Mouse (Mus musculus): ENCODE measurements at regions not wholly inside any gene's neighbourhood (a gene's known extent, or its start where the extent isn't known, plus 50 kb on each side); places are given as distances from the start of the nearest gene placed in this dataset.

DNA sequence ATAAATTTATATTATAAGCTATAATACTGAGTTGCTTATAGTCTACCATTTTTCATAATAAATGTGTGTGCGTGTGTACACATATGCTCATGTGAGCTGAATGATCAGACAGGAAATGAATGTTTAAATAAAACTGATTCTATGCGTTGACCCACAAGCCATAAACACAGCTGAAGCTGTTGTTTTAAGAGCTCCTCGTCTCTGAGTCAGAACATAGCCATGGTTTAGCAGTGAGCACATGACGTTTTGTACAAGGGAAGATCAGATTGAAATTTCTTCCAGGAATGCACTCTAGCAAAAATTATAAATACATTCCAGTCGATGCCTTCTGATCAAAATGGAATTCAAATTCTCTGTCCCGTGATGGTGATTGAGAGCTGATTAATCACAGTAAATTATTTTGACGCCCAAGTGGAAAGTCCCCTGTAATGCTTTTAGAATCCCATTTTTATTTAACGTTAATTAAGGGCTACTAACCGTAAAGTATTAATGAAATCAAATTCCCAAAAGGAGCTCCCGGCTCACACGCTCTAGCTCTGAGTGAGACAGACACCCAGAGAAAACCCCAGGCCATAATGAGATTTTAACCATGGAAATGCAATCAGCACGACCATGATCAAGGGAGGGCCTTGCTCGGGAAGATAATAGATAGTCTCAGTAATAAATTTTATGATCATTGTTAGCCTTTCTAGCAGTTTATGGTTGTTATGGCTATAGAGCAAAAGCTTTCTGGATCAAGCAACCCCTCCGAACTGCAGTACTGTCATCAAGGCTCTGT, 402.0 kb downstream of the Wdr11 start:
- WGBS = 51% methylated on average over 14 of the region's 14 CpGs

DNA sequence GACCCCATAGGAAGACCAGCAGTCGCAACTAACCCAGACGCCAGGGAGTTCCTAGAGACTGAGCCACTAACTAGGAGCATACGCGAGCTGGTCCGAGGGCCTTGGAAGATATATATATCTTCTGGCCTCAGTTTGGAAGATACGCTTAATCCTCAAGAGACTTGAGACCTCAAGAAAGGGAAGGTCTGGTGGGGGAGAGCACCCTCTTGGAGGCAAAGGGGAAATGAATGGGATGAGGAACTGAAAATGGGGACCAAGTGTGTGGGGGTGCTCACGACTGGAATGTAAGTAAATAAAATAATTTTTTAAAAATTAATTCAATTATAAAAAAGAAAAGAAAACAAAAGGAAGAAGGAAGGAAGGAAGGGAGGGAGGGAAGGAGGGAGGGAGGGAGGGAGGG, 403.9 kb downstream of the Wdr11 start:
- H3K9ac ChIP-seq = no peak overlapping the region
- no peak for TF ChIP-seq CTCF (IDR thresholded peaks at IDR 0.05; ENCODE audit: low read depth)
- no peak overlapping the region for H3K4me2 ChIP-seq
- H3K27ac ChIP-seq (ENCODE audit: low read depth) = no peak overlapping the region
- no peak for DNase-seq
- no peaks in the 10 kb centered on the region for H3K9me3 ChIP-seq (ENCODE audit: low read depth, low read length)
- peaks cover 3% of the 10 kb centered on the region; the same call in 1 of the 2 replicates for H3K4me1 ChIP-seq (ENCODE audit: insufficient read depth)
- ATAC-seq (ENCODE audit: insufficient read depth) = no peak
- WGBS = 90% methylated on average over 7 of the region's 7 CpGs
- H3K4me3 ChIP-seq (ENCODE audit: low read depth, low read length) = no peak overlapping the region
- no peaks in the 10 kb centered on the region for H3K27me3 ChIP-seq (ENCODE audit: insufficient read depth, low read length)
- no peaks in the 10 kb centered on the region for H3K36me3 ChIP-seq (ENCODE audit: insufficient read depth)

More for the DNA sequence above, 402.0 kb downstream of the Wdr11 start:
- Histone ChIP-seq H3K27ac (ENCODE audit: low read depth) (no peak overlapping the region), H3K4me1 (ENCODE audit: insufficient read depth) (no peaks in the 10 kb centered on the region), H3K9me3 (ENCODE audit: low read depth, low read length) (no peaks in the 10 kb centered on the region), H3K27me3 (ENCODE audit: insufficient read depth, low read length) (no peaks in the 10 kb centered on the region), H3K9ac (no peak overlapping the region), H3K4me3 (ENCODE audit: low read depth, low read length) (no peak overlapping the region), H3K36me3 (ENCODE audit: insufficient read depth) (no peaks in the 10 kb centered on the region), H3K4me2 (no peak overlapping the region)
- DNase-seq (peak; percentile 47), ATAC-seq (ENCODE audit: insufficient read depth) (no peak)
- TF ChIP-seq CTCF (IDR thresholded peaks at IDR 0.05; ENCODE audit: low read depth) = no peak

DNA sequence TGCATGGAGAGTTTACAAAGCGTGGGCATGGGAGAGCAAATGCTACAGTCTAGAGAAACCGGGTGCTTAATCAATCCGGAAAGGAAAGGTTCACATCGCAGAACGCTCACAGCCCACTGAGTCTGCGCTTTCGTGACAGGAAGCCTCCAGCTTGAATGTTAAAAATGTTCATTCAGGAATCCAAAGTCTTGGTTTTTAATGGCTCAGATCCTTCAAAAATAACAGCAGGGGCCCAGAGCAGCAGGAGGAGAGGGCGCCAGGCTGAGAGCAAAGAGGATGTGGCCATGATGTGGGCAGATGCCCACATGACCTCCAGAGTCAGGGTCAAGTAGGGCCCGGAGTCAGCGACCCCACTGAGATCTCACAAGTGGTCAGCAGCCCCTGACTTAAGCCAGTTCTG, 409.4 kb downstream of the Wdr11 start:
- Histone ChIP-seq H3K9ac (no peak overlapping the region), H3K4me1 (ENCODE audit: insufficient read depth) (peaks cover 17% of the 10 kb centered on the region), H3K4me3 (ENCODE audit: low read depth, low read length) (no peak overlapping the region), H3K36me3 (ENCODE audit: insufficient read depth) (no peaks in the 10 kb centered on the region), H3K27ac (ENCODE audit: low read depth) (peak overlapping the region; percentile 51; the same call in 1 of the 2 replicates), H3K9me3 (ENCODE audit: low read depth, low read length) (no peaks in the 10 kb centered on the region), H3K4me2 (peak overlapping the region; percentile 21; the same call in 1 of the 2 replicates), H3K27me3 (ENCODE audit: insufficient read depth, low read length) (no peaks in the 10 kb centered on the region)
- DNase-seq (no peak), ATAC-seq (ENCODE audit: insufficient read depth) (no peak)
- WGBS = 26% methylated on average over 10 of the region's 10 CpGs
- TF ChIP-seq CTCF (IDR thresholded peaks at IDR 0.05; ENCODE audit: low read depth) = no peak

DNA sequence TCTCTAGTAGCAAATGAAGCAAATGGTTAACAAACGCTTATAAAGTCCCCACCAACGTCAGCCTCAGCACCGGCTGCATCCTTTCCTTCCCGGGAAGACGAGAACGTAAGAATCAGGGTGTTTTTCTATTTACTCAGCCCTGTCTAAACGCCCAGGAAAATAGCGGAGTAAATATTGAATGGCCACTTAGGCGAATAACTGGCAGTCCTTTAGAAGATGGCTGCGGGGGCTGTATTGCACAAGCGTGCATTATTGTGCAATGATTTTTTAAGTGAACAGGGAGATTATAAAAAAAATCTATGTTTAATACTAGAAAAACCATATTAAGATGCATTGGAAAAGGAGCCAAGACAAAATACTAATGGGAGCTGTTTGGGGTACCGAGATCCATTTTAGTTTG, 410.3 kb downstream of the Wdr11 start:
- 28% methylated on average over 12 of the region's 12 CpGs for WGBS
- ATAC-seq (ENCODE audit: insufficient read depth) (no peak), DNase-seq (peak; percentile 67)
- Histone ChIP-seq H3K36me3 (ENCODE audit: insufficient read depth) (no peaks in the 10 kb centered on the region), H3K9me3 (ENCODE audit: low read depth, low read length) (no peaks in the 10 kb centered on the region), H3K4me2 (0 out of 2 replicates have a peak overlapping the region, but pooled peaks have one; percentile 3), H3K9ac (no peak overlapping the region), H3K27me3 (ENCODE audit: insufficient read depth, low read length) (no peaks in the 10 kb centered on the region), H3K4me1 (ENCODE audit: insufficient read depth) (peaks cover 17% of the 10 kb centered on the region), H3K4me3 (ENCODE audit: low read depth, low read length) (no peak overlapping the region), H3K27ac (ENCODE audit: low read depth) (no peak overlapping the region)
- no peak for TF ChIP-seq CTCF (IDR thresholded peaks at IDR 0.05; ENCODE audit: low read depth)

DNA sequence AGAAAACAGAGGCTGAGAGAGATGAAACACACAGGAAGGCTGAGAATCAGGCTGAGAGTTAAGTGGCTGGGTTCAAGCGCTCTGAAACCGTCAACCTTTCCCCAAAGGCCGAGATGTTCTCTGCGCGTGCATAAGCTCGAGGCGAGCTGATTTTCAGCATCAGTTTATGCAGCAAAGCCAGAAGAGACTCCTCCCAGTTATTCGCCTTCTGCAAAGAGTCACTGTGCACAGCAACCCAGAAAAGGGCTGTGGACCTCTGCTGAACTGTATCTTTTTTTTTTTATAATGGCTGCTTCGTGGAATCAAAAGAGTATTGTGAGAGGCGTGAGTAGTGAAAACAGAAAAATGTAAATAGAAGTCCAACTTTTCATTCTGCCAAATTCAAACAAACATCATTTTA, 413.7 kb downstream of the Wdr11 start:
- Histone ChIP-seq H3K9me3 (ENCODE audit: low read depth, low read length) (no peaks in the 10 kb centered on the region), H3K9ac (no peak overlapping the region), H3K4me3 (ENCODE audit: low read depth, low read length) (no peak overlapping the region), H3K4me2 (no peak overlapping the region; the same call in 1 of the 2 replicates), H3K27ac (ENCODE audit: low read depth) (peak overlapping the region; percentile 68; the same call in 1 of the 2 replicates), H3K27me3 (ENCODE audit: insufficient read depth, low read length) (no peaks in the 10 kb centered on the region), H3K36me3 (ENCODE audit: insufficient read depth) (no peaks in the 10 kb centered on the region), H3K4me1 (ENCODE audit: insufficient read depth) (peaks cover 13% of the 10 kb centered on the region)
- ATAC-seq (ENCODE audit: insufficient read depth) = peak; percentile 56; the same call in 1 of the 2 replicates
- 11% methylated on average over 10 of the region's 10 CpGs for WGBS
- peak; percentile 70 for DNase-seq
- TF ChIP-seq CTCF (IDR thresholded peaks at IDR 0.05; ENCODE audit: low read depth) = no peak

DNA sequence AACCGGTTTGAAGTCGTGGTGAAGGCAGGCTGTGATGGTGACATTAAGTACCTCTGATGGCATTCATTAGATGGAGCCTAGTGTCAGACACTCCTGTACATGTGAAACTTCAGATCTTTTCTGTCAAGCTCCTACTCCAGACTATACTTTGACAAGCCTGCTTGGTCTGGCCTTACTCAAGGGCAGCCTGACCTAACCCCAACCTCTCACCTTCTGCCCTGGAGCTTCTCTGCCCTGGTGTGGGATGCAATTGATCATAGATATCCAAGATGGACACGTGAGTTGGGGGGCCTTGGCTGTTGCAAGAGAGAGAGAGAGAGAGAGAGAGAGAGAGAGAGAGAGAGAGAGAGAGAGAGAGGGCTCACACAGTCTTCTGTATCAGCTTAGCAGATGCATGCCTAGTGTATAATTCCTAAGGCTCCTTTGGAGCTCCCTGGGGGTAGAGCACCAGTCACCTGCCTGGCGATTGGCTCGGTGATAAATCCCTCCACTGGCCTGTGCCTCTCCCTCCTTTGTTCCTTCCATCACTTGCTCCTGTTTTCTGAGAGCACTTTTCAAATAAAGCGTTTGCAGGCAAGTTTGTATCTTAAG, 416.4 kb downstream of the Wdr11 start:
- Histone ChIP-seq H3K4me1 (ENCODE audit: insufficient read depth) (peaks cover 6% of the 10 kb centered on the region; the same call in 1 of the 2 replicates), H3K4me2 (no peak overlapping the region), H3K36me3 (ENCODE audit: insufficient read depth) (no peaks in the 10 kb centered on the region), H3K27me3 (ENCODE audit: insufficient read depth, low read length) (no peaks in the 10 kb centered on the region), H3K27ac (ENCODE audit: low read depth) (no peak overlapping the region), H3K4me3 (ENCODE audit: low read depth, low read length) (no peak overlapping the region), H3K9ac (no peak overlapping the region), H3K9me3 (ENCODE audit: low read depth, low read length) (no peaks in the 10 kb centered on the region)
- 15% methylated on average over 6 of the region's 6 CpGs for WGBS
- DNase-seq = no peak
- TF ChIP-seq CTCF (IDR thresholded peaks at IDR 0.05; ENCODE audit: low read depth) = no peak
- ATAC-seq (ENCODE audit: insufficient read depth) = no peak
